Mouse (Mus musculus): ENCODE measurements around the gene Grn. TPM values are rescaled to one million over a fixed set of nuclear protein-coding genes. Genes with fewer than 3 reads are reported as not detected.

Grn gene
- polyA plus RNA-seq, 1 experiment, result 240 TPM

DNA sequence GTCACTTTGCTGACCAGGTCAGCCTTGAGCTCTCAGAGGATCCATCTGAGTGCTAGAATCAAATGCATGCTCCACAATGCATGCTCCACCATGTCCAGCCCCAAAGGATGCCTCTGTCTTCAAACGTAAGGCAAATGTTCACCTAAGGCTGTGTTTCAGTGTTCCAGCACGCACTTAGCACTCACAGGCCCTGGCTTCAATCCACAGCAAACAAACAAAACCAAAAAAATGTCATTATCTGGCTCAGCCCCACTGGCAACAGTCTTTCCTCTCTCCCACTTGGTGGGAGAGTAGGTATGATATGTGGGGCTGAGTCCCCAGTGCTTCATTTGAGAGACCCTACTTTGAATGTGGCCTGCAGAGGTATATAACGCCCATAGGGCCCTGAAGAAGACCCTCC, 19.1 kb upstream of the Grn start:
- DNase-seq (ENCODE audit: low read depth in 1 of 2, low spot score in 2 of 2), result no peak
- no peaks in the 10 kb centered on the region for H3K4me1 ChIP-seq (ENCODE audit: control insufficient read depth, insufficient read depth, insufficient read length)
- no peak for TF ChIP-seq CTCF (IDR thresholded peaks at IDR 0.05; ENCODE audit: extremely low read depth, insufficient read depth, insufficient read length, insufficient replicate concordance)
- TF ChIP-seq POLR2A (IDR thresholded peaks at IDR 0.05; ENCODE audit: low read depth, low read length), result no peak
- 88% methylated on average over 3 of the region's 3 CpGs for WGBS
- H3K27ac ChIP-seq (ENCODE audit: insufficient read depth, low read length), result no peak overlapping the region
- H3K4me3 ChIP-seq (ENCODE audit: extremely low read depth, insufficient read depth, insufficient read length), result no peak overlapping the region
- H3K36me3 ChIP-seq (ENCODE audit: control insufficient read depth, insufficient read depth, low read length), result no peaks in the 10 kb centered on the region
- H3K27me3 ChIP-seq (ENCODE audit: control insufficient read depth, insufficient read depth, low read length), result no peaks in the 10 kb centered on the region

DNA sequence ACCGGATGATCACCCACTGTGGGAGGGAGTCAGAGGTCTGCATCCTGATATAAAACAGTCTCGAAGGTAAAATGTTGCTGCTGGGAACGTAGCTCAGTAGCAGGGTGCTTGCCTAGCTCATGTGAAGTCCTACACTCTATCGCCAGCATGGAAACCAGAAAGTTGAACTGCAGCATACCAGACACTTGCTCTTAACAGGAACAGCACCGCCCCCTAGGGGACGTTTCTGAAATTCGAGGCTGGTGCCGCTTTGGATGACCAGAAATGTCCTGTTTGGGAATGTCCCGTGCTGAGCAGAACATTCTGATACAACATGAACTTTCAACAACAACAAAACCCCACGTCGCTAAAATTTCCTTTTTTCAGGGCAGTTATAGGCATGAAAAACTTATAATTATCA, 18.4 kb upstream of the Grn start:
- WGBS, result 9% methylated on average over 11 of the region's 11 CpGs
- no peak overlapping the region for H3K27ac ChIP-seq (ENCODE audit: insufficient read depth, low read length)

DNA sequence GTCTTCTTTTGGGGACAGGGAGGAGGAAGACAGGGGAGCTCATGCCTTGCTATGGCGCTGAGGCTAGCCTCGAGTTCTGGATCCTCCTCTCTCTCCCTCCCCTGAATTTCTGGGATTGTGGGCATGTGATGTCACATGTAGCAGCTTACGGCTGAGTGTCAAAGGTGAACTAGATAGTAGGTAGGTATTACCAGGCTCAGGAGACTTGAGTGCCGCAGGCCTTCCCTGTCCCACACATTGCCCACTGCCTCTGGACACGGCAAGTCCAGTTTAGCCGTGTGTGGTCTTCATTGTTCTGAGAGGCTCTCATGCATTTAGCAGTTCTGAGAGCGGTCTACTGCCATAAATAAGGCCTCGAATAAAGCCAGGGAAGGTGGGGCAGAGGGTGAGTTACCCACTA, 17.1 kb upstream of the Grn start:
- Histone ChIP-seq H3K4me1 (ENCODE audit: control insufficient read depth, insufficient read depth, insufficient read length) (no peaks in the 10 kb centered on the region), H3K27me3 (ENCODE audit: control insufficient read depth, insufficient read depth, low read length) (no peaks in the 10 kb centered on the region), H3K27ac (ENCODE audit: insufficient read depth, low read length) (no peak overlapping the region), H3K4me3 (ENCODE audit: extremely low read depth, insufficient read depth, insufficient read length) (no peak overlapping the region), H3K36me3 (ENCODE audit: control insufficient read depth, insufficient read depth, low read length) (no peaks in the 10 kb centered on the region)
- WGBS, result 88% methylated on average over 8 of the region's 8 CpGs
- TF ChIP-seq CTCF (IDR thresholded peaks at IDR 0.05; ENCODE audit: extremely low read depth, insufficient read depth, insufficient read length, insufficient replicate concordance) (no peak), POLR2A (IDR thresholded peaks at IDR 0.05; ENCODE audit: low read depth, low read length) (no peak)
- DNase-seq (ENCODE audit: low read depth in 1 of 2, low spot score in 2 of 2), result no peak

More for the DNA sequence above, 18.4 kb upstream of the Grn start:
- TF ChIP-seq POLR2A (IDR thresholded peaks at IDR 0.05; ENCODE audit: low read depth, low read length), result no peak
- TF ChIP-seq CTCF (IDR thresholded peaks at IDR 0.05; ENCODE audit: extremely low read depth, insufficient read depth, insufficient read length, insufficient replicate concordance), result peak; percentile 89; the same call in 1 of the 2 replicates
- peak; percentile 68 to 81 for DNase-seq (ENCODE audit: low read depth in 1 of 2, low spot score in 2 of 2)
- H3K36me3 ChIP-seq (ENCODE audit: control insufficient read depth, insufficient read depth, low read length), result no peaks in the 10 kb centered on the region
- H3K27me3 ChIP-seq (ENCODE audit: control insufficient read depth, insufficient read depth, low read length), result no peaks in the 10 kb centered on the region
- no peak overlapping the region for H3K4me3 ChIP-seq (ENCODE audit: extremely low read depth, insufficient read depth, insufficient read length)
- no peaks in the 10 kb centered on the region for H3K4me1 ChIP-seq (ENCODE audit: control insufficient read depth, insufficient read depth, insufficient read length)

DNA sequence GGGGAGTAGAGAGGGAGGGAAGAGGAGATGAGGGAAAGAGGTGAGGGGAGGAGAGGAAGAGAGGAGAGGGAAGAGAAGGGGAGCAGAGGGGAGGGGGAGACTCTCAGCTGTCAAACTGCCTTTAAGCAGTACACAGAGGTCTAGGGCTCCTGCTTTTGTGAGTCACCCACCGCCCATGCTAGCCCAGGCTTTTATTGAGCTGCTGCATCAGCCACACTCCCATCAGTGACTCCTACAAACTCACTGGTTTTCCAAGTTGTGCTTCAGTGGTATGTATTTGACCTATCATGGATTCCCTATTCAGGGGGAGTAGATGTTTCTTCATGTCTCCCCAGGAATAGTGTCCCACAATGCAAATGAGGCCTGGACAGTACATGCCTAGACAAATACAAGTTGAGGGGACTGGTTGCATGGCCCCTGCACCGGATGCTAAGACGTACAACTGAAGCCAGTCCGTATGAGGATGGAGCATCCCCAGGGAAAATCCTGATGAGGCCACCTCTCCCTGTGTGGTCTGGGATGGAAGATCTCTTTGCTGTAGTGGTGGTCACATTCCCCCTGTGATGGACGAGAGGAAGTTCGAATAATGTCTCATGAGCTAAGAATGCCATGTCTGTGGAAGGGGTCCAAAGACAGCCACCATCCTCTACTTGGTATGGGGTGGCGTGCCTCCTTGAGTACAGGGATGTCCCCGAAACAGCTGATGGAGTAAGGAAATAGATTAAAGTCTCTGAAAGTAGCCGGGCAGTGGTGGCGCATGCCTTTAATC, 14.9 kb upstream of the Grn start:
- TF ChIP-seq CTCF (IDR thresholded peaks at IDR 0.05; ENCODE audit: extremely low read depth, insufficient read depth, insufficient read length, insufficient replicate concordance) (no peak), POLR2A (IDR thresholded peaks at IDR 0.05; ENCODE audit: low read depth, low read length) (no peak)
- Histone ChIP-seq H3K36me3 (ENCODE audit: control insufficient read depth, insufficient read depth, low read length) (no peaks in the 10 kb centered on the region), H3K27me3 (ENCODE audit: control insufficient read depth, insufficient read depth, low read length) (no peaks in the 10 kb centered on the region), H3K4me3 (ENCODE audit: extremely low read depth, insufficient read depth, insufficient read length) (no peak overlapping the region), H3K4me1 (ENCODE audit: control insufficient read depth, insufficient read depth, insufficient read length) (no peaks in the 10 kb centered on the region), H3K27ac (ENCODE audit: insufficient read depth, low read length) (no peak overlapping the region)
- 83% methylated on average over 10 of the region's 10 CpGs for WGBS
- DNase-seq (ENCODE audit: low read depth in 1 of 2, low spot score in 2 of 2), result no peak

DNA sequence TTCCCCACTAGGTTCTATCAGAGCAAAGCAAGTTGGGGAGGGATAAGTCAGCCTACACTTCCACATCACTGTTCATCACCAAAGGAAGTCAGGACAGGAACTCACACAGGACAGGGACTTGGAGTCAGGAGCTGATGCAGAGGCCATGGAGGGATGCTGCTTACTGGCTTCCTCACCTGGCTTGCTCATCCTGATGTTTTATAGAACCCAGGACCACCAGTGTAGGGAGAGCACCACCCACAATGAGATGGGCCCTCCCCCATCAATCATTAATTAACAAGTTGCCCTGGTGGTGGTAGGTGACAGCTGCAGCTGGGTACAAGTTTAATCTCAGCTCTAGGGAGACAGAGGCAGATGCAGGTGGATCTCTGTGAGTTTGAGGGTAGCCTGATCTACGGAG, 13.0 kb upstream of the Grn start:
- Histone ChIP-seq H3K36me3 (ENCODE audit: control insufficient read depth, insufficient read depth, low read length) (no peaks in the 10 kb centered on the region), H3K4me3 (ENCODE audit: extremely low read depth, insufficient read depth, insufficient read length) (no peak overlapping the region), H3K27ac (ENCODE audit: insufficient read depth, low read length) (no peak overlapping the region), H3K4me1 (ENCODE audit: control insufficient read depth, insufficient read depth, insufficient read length) (no peaks in the 10 kb centered on the region), H3K27me3 (ENCODE audit: control insufficient read depth, insufficient read depth, low read length) (no peaks in the 10 kb centered on the region)
- TF ChIP-seq CTCF (IDR thresholded peaks at IDR 0.05; ENCODE audit: extremely low read depth, insufficient read depth, insufficient read length, insufficient replicate concordance) (no peak), POLR2A (IDR thresholded peaks at IDR 0.05; ENCODE audit: low read depth, low read length) (no peak)
- DNase-seq (ENCODE audit: low read depth in 1 of 2, low spot score in 2 of 2), result no peak
- WGBS, result 85% methylated on average over 1 of the region's 1 CpGs

DNA sequence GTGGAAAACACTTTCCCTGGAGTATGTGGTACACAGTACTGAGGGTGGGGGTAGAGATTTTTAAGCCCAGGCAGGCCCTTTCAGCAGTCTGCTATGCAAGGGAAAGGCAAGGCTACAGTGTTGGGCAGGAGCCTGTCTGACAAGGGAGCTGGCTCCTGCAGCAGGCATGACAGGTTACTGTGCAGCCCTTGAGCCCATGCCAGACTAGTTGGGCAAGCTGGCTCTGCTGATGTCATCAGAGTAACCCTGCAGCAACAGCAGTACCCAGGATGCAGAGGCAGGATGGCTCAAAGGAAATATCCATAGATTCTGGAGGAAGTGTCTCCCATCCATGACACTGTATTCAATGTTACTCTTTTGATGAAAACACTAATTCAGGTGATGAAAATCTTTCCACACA, 11.2 kb upstream of the Grn start:
- Histone ChIP-seq H3K27ac (ENCODE audit: insufficient read depth, low read length) (no peak overlapping the region), H3K27me3 (ENCODE audit: control insufficient read depth, insufficient read depth, low read length) (no peaks in the 10 kb centered on the region), H3K36me3 (ENCODE audit: control insufficient read depth, insufficient read depth, low read length) (no peaks in the 10 kb centered on the region), H3K4me1 (ENCODE audit: control insufficient read depth, insufficient read depth, insufficient read length) (no peaks in the 10 kb centered on the region), H3K4me3 (ENCODE audit: extremely low read depth, insufficient read depth, insufficient read length) (no peak overlapping the region)
- no peak for TF ChIP-seq POLR2A (IDR thresholded peaks at IDR 0.05; ENCODE audit: low read depth, low read length)
- TF ChIP-seq CTCF (IDR thresholded peaks at IDR 0.05; ENCODE audit: extremely low read depth, insufficient read depth, insufficient read length, insufficient replicate concordance), result no peak
- no peak for DNase-seq (ENCODE audit: low read depth in 1 of 2, low spot score in 2 of 2)

DNA sequence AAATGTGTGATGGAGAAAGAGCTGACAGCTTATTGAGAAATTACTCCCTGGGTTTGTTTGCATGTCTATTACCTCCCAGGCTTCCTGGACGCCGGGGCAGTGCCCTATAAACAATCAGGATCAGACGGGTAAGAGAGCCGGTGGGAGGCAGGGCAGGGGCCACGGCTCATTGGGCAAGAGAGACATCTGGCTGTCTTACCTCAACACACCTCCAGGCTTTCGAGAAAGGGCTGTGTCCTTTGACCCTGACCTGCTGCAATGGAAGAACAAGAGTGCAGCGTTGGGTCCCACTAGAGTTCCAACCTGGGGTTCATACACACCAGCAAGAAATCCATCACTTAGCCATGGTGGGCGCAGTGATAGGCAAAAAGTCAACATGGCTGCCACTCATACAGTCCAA, 8.6 kb upstream of the Grn start:
- Histone ChIP-seq H3K4me1 (ENCODE audit: control insufficient read depth, insufficient read depth, insufficient read length) (no peaks in the 10 kb centered on the region), H3K27ac (ENCODE audit: insufficient read depth, low read length) (no peak overlapping the region), H3K27me3 (ENCODE audit: control insufficient read depth, insufficient read depth, low read length) (no peaks in the 10 kb centered on the region), H3K4me3 (ENCODE audit: extremely low read depth, insufficient read depth, insufficient read length) (no peak overlapping the region), H3K36me3 (ENCODE audit: control insufficient read depth, insufficient read depth, low read length) (no peaks in the 10 kb centered on the region)
- 64% methylated on average over 8 of the region's 8 CpGs for WGBS
- DNase-seq (ENCODE audit: low read depth in 1 of 2, low spot score in 2 of 2), result peak in 1 of 2 experiments; percentile 1
- no peak for TF ChIP-seq POLR2A (IDR thresholded peaks at IDR 0.05; ENCODE audit: low read depth, low read length)
- TF ChIP-seq CTCF (IDR thresholded peaks at IDR 0.05; ENCODE audit: extremely low read depth, insufficient read depth, insufficient read length, insufficient replicate concordance), result no peak
